Mouse (Mus musculus) right cerebral cortex, adult 2 months (tissue): ENCODE results near the gene Caap1.
A peak's percentile ranks its signal among the peaks of the same experiment; 100 is the strongest.

Experiments
- DNase-seq, 2 experiments: peaks; one replicate each; pipeline ENCODE4 v3.0.0; 2021 to 2022; ENCODE audit warnings: low spot score in 2 of 2

Caap1 gene

GRCm38 (mm10) chr4:94515366-94515765 lies 41.2 kb downstream of the Caap1 start:
- DNase-seq: no peak

GRCm38 (mm10) chr4:94476749-94477399 lies 79.7 kb downstream of the Caap1 start:
- peak in 1 of 2 experiments; percentile 20 for DNase-seq

GRCm38 (mm10) chr4:94473286-94473685 lies 83.3 kb downstream of the Caap1 start:
- DNase-seq: no peak

- no peak for DNase-seq
These were observed 97.2 kb downstream of the Caap1 start for GRCm38 (mm10) chr4:94459424-94459823.

GRCm38 (mm10) chr4:94454857-94455256 lies 101.7 kb downstream of the Caap1 start:
- peak; percentile 12 to 31 for DNase-seq
